8 mouse cellular contexts compared by ENCODE assay signal in the genomic region with DNA sequence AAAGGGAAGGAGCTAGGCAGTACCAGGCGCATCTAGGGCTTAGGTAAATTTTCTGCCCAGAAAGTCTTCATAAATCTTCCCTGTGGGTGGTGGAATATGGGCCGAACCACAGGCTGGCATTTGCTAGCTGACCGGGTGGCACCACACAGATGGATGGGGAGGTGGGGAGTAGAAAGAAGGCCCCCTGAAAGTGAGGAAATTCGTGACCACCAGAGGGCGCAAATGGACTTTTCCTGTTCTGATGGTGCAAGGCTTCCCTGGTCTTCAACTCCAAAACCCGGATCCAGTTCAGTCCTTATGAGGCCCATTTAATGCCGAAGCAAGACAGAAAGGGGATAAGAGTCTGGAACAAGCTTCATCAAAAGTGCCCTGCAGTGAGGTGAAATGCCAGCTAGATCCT. TPM values are rescaled to one million over a fixed set of nuclear protein-coding genes. Genes with fewer than 3 reads are reported as not detected.
DNase-seq lines count a peak whose midpoint lies in the region; ATAC-seq and TF ChIP-seq lines count a peak whose summit lies in the region.

No protein-coding gene starts in this region.

- H3K36me3 ChIP-seq in midbrain, embryonic 11.5 days (ENCODE audit: control insufficient read depth, insufficient read depth, low read length), result no peaks in the 10 kb centered on the region
- H3K36me3 ChIP-seq in midbrain, embryonic 16.5 days (ENCODE audit: control insufficient read depth, insufficient read depth, low read length), result no peaks in the 10 kb centered on the region
- H3K36me3 ChIP-seq in kidney, adult 2 months (ENCODE audit: control insufficient read depth, insufficient read depth, low read length), result no peaks in the 10 kb centered on the region
- H3K36me3 ChIP-seq in limb, embryonic 11.5 days (ENCODE audit: control insufficient read depth, insufficient read depth, low read length), result no peaks in the 10 kb centered on the region

- H3K4me2 ChIP-seq in midbrain, embryonic 11.5 days, result no peak overlapping the region
- no peak overlapping the region for H3K4me2 ChIP-seq in midbrain, embryonic 16.5 days (ENCODE audit: low read length)
- H3K4me2 ChIP-seq in limb, embryonic 11.5 days (ENCODE audit: low read depth, severe bottlenecking), result no peak overlapping the region

- no peak overlapping the region for H3K9ac ChIP-seq in midbrain, embryonic 11.5 days (ENCODE audit: low read length)
- no peak overlapping the region for H3K9ac ChIP-seq in midbrain, embryonic 16.5 days (ENCODE audit: low read depth, low read length)
- H3K9ac ChIP-seq in limb, embryonic 11.5 days (ENCODE audit: low read length), result no peak overlapping the region

- peak; percentile 98 for DNase-seq in midbrain, embryonic 11.5 days (ENCODE audit: low spot score, missing footprints)
- DNase-seq in adrenal gland, postnatal 4 days (ENCODE audit: low spot score in 2 of 2), result peak; percentile 30 to 43
- peak; percentile 61 for DNase-seq in kidney, adult 2 months
- DNase-seq in limb, embryonic 11.5 days (ENCODE audit: low spot score), result peak; percentile 88
- DNase-seq in retina, postnatal 1 day, result peak; percentile 87
- peak; percentile 35 to 76 for DNase-seq in urinary bladder, postnatal 4 days (ENCODE audit: low spot score in 2 of 2)

- no peaks in the 10 kb centered on the region for H3K27me3 ChIP-seq in midbrain, embryonic 11.5 days (ENCODE audit: control insufficient read depth, insufficient read depth, low read length)
- H3K27me3 ChIP-seq in midbrain, embryonic 16.5 days (ENCODE audit: control insufficient read depth, insufficient read depth, low read depth, low read length), result no peaks in the 10 kb centered on the region
- H3K27me3 ChIP-seq in kidney, adult 2 months (replicated peaks; ENCODE audit: control insufficient read depth, insufficient read depth, low read length), result no peaks in the 10 kb centered on the region
- H3K27me3 ChIP-seq in limb, embryonic 11.5 days (ENCODE audit: control insufficient read depth, insufficient read depth, low read length), result no peaks in the 10 kb centered on the region

- no peak overlapping the region for H3K4me3 ChIP-seq in midbrain, embryonic 11.5 days (ENCODE audit: low read depth, low read length)
- no peak overlapping the region for H3K4me3 ChIP-seq in midbrain, embryonic 16.5 days (ENCODE audit: low read depth, low read length)
- no peak overlapping the region for H3K4me3 ChIP-seq in embryonic fibroblast, embryonic 13.5 days (ENCODE audit: insufficient read depth, low read length)
- no peak overlapping the region for H3K4me3 ChIP-seq in kidney, adult 2 months (ENCODE audit: insufficient read depth, low read depth, low read length)
- H3K4me3 ChIP-seq in limb, embryonic 11.5 days (ENCODE audit: low read depth, low read length), result no peak overlapping the region

- 15% methylated on average over 7 of the region's 7 CpGs for WGBS in midbrain, embryonic 11.5 days
- 7% methylated on average over 7 of the region's 7 CpGs for WGBS in midbrain, embryonic 16.5 days
- WGBS in kidney, adult 2 months, result 11% methylated on average over 7 of the region's 7 CpGs
- WGBS in limb, embryonic 11.5 days, result 12% methylated on average over 7 of the region's 7 CpGs

- H3K4me1 ChIP-seq in midbrain, embryonic 11.5 days (ENCODE audit: control insufficient read depth, insufficient read depth, low read length), result peaks cover 18% of the 10 kb centered on the region
- peaks cover 23% of the 10 kb centered on the region for H3K4me1 ChIP-seq in midbrain, embryonic 16.5 days (ENCODE audit: control insufficient read depth, insufficient read depth, low read length)
- peaks cover 7% of the 10 kb centered on the region; the same call in 1 of the 2 replicates for H3K4me1 ChIP-seq in embryonic fibroblast, embryonic 13.5 days (ENCODE audit: control insufficient read depth, insufficient read depth, low read length)
- peaks cover 8% of the 10 kb centered on the region; the same call in 1 of the 2 replicates for H3K4me1 ChIP-seq in kidney, adult 2 months (ENCODE audit: control insufficient read depth, insufficient read depth, low read length)
- peaks cover 9% of the 10 kb centered on the region for H3K4me1 ChIP-seq in limb, embryonic 11.5 days (ENCODE audit: control insufficient read depth, insufficient read depth, low read length)

- ATAC-seq in midbrain, embryonic 11.5 days (ENCODE audit: low FRiP score), result no peak
- no peak for ATAC-seq in midbrain, embryonic 16.5 days
- ATAC-seq in limb, embryonic 11.5 days (ENCODE audit: insufficient number of reproducible peaks, low FRiP score, low TSS enrichment, low read depth), result no peak

- H3K9me3 ChIP-seq in midbrain, embryonic 11.5 days (ENCODE audit: control insufficient read depth, low read length), result no peaks in the 10 kb centered on the region
- no peaks in the 10 kb centered on the region for H3K9me3 ChIP-seq in midbrain, embryonic 16.5 days (replicated peaks; ENCODE audit: control insufficient read depth, low read length, poor library complexity, severe bottlenecking)
- H3K9me3 ChIP-seq in limb, embryonic 11.5 days (ENCODE audit: control insufficient read depth, low read length), result no peaks in the 10 kb centered on the region

- H3K27ac ChIP-seq in midbrain, embryonic 11.5 days (ENCODE audit: low read depth, low read length), result no peak overlapping the region
- no peak overlapping the region for H3K27ac ChIP-seq in midbrain, embryonic 16.5 days (ENCODE audit: low read length)
- H3K27ac ChIP-seq in embryonic fibroblast, embryonic 13.5 days (ENCODE audit: insufficient read depth, low read length), result no peak overlapping the region
- no peak overlapping the region for H3K27ac ChIP-seq in kidney, adult 2 months (ENCODE audit: insufficient read depth, low read depth, low read length)
- H3K27ac ChIP-seq in limb, embryonic 11.5 days (replicated peaks; ENCODE audit: low read depth, low read length), result no peak overlapping the region

- peak; percentile 44; the same call in 1 of the 2 replicates for TF ChIP-seq CTCF in embryonic fibroblast, embryonic 13.5 days (IDR thresholded peaks at IDR 0.05; ENCODE audit: borderline replicate concordance, insufficient read depth, low read length)
- peak; percentile 74 for TF ChIP-seq CTCF in kidney, adult 2 months (conservative IDR thresholded peaks at IDR 0.05; ENCODE audit: insufficient read depth, insufficient read length, low read depth, low read length)

- TF ChIP-seq POLR2A in embryonic fibroblast, embryonic 13.5 days (IDR thresholded peaks at IDR 0.05; ENCODE audit: low read depth, low read length), result no peak
- TF ChIP-seq POLR2A in kidney, adult 2 months (IDR thresholded peaks at IDR 0.05; ENCODE audit: low read depth, low read length), result no peak

RNA-seq across cellular contexts. Expression of a gene that starts 2.7 kb away (rescaled TPM):
- polyA plus RNA-seq in midbrain, embryonic 11.5 days (2014; fragmentation: Nextera tagmentation; extraction: Ambion mirVana), result 74.9 and 83.1 TPM in 2 replicates
- polyA plus RNA-seq in midbrain, embryonic 16.5 days (2015; fragmentation: Nextera tagmentation; extraction: Ambion mirVana), result 88.0 and 91.3 TPM in 2 replicates
- total RNA-seq in adrenal gland, postnatal 4 days (2021), result 100 to 1,000 TPM; 116 to 140 TPM
- 175 and 188 TPM in 2 replicates for polyA plus RNA-seq in embryonic fibroblast, embryonic 13.5 days (2011; ENCODE audit: insufficient read length, low read depth, missing spikeins)
- 186 and 236 TPM in 2 replicates for polyA plus RNA-seq in kidney, adult 2 months (2012; rRNA removed)
- 67.7 and 70.2 TPM in 2 replicates for polyA plus RNA-seq in limb, embryonic 11.5 days (2014; fragmentation: Nextera tagmentation; extraction: Ambion mirVana)

Comparison
In these comparisons a context has a peak if more than half of its experiments do, and no peak if none do; other contexts are left out.
1. DNase-seq: peak in every context shown above with its lines; median percentile 98 in midbrain, embryonic 11.5 days; 88 in limb, embryonic 11.5 days; 87 in retina, postnatal 1 day; 61 in kidney, adult 2 months; 56 in urinary bladder, postnatal 4 days; 36 in adrenal gland, postnatal 4 days.